Mouse (Mus musculus) lung, postnatal 14 days (tissue): Measurements from ENCODE around the gene Traf4.
A peak's percentile ranks its signal among the peaks of the same experiment; 100 is the strongest.

Experiments
- DNase-seq: peaks from one replicate; pipeline ENCODE4 v3.0.0; 2021

Gene Traf4

DNA sequence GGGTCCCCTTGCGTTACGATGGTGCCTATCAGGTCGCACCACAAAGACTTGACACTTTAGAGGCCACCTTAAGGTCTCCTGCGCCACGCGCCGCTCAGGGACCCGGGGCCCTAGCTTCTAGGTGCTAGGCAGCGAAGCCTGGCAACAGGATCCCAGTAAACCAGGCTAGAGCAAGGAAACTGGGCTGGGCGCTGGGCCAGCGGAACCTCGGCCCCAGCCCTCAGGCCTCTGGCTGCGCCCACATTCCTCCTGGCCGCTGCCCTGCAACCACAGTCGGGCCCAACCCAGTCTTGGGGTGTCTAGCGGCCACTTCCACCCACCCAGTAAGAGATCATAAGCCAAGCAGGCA lies 346 bp upstream of the Traf4 start:
- peak; percentile 68 for DNase-seq

DNA sequence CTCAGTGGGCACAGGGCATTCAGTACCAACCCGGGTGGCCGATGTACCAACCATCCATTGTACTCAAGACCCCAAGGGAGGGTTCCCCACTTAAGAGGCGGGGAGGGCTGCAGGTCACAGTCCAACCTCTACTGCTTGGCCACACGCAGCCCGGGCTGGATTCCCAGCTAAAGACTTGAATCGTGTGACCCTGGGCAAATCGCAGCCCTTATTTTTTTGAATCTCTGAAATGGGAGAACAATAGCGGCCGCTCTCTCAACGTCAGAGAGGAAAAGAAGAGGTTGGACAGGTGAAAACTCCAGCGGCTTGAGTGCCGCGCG lies 825 bp downstream of the Traf4 start:
- no peak for DNase-seq

DNA sequence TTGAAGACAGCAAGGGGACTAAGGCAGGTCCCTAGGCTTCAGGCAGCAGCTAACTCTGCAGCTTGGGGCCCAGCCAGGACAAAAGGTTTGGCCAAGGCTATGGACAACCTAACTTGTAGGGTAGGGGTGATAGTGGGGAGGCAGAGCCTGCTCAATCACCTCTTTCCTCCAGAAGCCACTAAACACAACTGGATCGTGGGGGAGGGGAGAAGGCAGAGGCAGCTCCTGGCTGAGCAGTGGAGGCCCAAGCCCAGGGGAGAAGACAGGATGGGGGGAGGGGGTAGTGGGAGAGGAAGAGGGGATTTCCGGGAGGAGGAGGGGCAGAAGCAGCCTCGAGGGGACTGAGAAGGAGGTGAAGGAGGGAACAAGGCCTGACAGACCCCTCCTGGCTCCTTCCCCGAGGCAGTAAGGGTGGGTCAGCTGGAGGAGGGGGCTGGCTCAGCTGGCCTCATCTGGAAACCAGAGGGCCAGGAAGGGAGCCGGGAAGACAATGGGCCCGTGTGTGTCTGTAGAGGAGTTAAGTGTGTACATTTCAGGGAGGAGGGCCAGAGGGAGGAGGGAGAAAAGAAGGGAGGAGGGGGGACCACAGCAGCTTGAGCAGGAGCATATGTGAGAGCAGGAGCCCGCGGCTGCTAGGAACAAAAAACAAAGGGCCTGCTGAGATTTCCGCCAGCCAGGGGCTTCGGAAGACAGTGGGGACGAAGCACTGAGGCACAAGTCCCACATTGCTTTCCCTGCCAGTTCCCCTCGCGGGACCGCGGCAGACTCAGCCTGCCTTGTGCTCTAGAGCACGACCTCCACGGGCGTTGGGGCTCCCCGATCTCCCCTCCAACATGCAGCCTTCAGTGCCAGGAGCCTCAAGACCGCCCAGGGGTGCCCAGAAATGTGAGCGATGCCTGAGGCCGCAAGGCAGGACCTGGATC lies 1.4 kb downstream of the Traf4 start:
- DNase-seq = peak; percentile 36

DNA sequence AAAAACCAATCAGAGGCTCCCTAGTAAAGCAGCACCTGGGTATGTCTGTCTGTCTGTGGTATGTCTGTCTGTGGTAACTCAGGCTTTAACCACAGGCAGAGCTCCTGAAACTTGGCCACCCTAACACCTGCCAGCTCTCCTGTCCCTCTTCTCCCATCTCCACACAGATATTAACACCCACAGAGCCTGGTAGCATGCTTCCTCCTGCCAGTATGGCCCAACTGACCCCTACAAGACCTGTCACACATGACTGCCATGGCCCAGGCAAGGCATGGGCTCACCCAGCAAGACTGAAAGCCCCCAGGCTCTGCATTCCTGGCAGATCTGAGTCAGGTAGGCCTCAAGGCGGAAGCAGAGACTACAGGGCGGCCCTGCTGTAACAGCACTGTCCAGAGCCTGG lies 2.3 kb downstream of the Traf4 start:
- DNase-seq = no peak

DNA sequence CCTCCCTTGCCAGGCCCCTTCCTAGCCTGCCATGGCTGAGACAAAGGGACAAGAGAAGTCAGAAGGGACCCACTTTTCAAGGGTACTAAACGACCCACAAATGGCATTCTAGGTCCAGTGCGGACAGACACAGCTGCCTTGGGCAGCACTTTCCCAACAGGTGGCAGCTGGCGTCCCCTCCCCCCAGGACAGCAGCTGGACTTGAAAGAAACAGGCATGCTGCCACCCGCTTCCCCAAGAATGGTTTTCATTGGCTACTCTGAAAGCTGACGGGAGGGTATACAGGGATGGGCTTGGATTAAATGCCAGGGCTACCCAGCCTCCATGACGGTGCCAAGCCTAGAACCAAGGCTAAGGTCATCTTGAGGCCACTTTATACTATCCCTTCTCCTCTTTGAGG lies 2.9 kb downstream of the Traf4 start:
- DNase-seq = no peak

DNA sequence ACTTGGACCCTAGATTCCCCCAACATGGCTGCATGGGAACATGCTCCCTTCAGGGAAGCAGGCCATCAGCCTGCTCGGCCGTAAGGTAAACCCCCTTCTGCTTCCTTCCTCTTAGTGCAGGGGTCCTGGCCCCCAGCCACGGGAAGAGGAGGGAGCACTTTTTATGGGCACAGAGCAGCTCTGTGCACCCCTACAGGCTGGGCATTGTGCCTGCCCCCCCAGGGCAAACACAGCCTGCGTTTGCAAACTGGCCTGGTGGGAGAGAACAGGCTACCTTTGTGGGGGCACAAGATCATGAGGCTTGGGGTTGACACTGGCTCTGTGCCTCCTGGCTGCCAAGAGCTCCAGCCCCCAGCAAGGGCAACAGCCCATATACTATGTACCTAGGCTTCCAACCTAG lies 3.4 kb downstream of the Traf4 start:
- no peak for DNase-seq

DNA sequence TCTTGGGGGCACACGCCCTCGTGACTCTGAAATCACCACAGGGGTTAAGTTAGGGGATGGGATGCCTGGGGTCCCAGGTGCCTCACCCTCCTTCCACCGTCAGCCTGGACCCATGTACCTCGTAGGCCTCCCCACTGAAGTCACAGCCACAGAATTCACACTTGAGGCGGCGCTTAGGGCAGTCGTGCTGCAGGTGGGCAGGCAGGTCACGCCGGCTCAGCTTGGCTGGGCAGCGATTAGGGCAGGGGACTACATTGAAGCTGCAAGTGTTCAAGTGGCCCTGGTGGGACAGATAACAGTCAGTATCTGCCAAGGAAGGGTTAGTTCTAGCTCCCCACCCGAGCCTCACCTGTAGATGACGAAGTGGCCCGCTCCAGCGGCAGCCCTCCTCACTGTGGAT lies 4.2 kb downstream of the Traf4 start:
- no peak for DNase-seq

DNA sequence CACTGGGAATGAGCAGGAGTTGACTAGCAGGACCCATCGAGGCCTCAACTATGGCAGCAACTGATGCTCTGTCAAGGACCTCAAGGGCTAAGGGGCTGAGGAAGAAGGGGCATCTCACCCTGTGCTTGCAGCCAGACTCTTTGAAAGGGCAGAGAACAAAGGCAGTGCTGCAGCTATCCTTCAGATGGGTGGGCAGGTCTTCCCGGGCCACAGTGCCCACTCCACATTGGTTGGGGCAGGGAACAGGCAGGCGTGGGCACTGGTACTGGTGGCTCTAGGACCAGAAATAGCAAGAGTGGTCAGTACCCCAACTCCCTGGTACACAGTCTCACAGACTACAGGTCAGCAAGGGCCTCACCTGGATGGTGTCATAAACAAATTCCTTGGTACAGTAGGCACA lies 4.7 kb downstream of the Traf4 start:
- DNase-seq = no peak

DNA sequence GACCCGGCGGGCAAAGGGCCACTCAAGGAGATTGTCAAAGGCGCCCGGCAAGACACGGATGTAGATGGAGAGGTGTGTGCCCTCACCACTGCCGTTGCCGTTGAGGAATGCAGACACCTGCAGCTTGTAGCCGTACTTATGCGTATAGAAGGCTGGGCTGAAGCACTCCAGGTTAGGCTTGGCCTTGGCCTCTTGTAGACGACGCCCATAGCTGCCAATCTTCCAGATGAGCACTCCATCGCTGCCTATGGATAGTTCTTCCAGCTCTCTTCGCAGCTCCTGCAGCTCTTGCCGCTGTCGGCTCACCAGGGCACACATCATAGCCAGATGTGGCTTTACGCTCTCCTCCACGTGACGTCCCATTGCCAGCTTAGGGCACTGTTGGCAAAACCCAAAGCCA lies 5.2 kb downstream of the Traf4 start:
- DNase-seq = no peak

DNA sequence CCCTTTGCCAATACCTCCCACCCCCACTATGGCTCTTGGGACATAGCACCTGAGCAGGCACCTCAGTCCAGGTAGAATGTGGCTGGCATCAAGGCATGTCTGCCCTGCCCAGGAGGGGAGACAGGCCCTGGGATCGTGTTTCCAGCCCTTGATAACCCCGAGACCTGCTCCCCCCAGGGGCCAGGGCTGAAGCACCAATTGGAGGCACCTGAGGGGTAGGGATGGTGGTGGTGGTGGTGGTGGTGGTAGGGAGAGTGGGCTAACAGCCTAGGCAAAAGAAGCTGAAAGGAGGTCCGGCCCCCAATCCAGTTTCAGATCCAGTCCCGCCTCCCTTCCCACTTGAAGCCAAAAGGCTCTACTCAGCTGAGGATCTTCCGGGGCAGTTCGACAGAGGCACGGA lies 5.8 kb downstream of the Traf4 start:
- no peak for DNase-seq

DNA sequence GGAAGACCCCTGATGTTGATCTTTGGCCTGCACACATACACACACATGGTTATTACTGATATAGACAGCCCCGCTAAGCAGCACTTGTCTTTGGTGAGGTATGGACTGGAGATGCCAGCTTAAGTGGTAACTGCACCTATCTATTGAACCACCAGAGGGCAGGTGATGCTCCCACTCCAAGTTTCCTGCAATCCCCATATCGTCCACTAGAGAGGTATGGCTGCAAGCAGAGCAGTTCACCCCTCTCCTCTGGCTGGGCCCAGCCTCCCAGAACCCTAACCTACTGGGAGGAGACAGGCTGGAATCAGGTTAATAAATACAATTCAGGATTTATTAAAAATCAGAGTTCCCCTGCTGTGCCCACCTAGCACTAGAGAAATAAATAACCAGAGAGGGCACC lies 6.3 kb downstream of the Traf4 start:
- peak; percentile 86 for DNase-seq

DNA sequence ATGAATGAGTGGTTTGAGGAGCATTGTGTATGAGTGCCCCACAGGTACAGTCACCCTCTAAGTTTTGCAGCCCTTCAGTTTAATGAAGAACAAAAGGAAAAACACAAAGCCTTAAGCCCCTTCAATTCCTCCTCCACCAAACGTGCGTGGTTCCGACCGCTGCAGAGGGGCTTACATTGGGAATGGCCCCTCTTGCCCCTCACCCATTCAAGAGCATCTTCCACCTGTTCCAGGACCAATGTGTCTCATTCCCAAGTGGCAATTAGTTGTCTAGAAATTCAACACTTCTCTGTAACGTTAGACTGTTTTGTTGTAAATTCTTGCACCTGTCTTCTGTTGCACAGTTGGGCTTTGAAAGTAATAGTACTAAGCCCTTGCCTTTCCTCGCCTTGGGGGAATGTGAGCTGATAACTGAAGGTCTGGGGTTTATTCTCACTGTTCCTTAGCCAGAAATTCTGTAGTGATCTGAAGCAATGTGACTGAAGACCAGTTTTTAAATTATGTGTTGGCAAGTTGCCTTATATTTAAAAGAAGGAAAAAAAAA lies 9.2 kb downstream of the Traf4 start:
- no peak for DNase-seq

DNA sequence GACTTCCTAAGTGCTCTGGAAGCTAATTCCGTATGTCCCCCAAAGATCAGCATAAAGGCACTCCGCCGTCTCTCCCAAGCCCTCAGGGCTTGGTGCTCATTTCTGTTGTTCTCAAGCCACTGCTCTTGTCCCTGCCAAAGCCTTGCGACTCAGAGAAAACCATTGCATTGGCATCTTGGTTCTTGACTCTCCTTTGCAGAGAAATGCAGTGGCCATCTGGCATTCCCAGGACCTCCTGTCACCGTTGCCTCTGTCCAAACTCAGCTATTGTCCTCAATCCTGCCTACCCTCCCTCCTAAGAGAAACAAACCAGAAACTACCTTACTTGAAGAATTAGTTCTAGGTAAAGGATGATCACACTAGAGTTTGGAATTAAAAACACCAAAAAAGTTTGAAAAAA lies 9.7 kb downstream of the Traf4 start:
- no peak for DNase-seq

DNA sequence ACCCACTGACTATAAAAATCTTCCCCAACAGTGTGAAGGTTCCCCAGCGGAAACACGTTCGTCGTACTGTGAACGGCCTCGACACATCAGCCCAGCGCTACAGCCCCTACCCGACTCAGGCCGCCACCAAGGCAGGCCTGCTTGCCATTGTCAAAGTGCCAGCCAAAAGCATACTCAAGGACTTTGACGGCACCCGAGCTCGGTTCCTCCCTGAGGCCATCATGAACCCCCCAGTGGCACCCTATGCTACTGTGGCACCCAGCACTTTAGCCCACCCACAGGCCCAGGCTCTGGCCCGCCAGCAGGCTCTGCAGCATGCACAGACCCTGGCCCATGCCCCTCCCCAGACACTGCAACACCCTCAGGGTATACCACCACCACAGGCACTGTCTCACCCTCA lies 11.6 kb downstream of the Traf4 start:
- DNase-seq = no peak

DNA sequence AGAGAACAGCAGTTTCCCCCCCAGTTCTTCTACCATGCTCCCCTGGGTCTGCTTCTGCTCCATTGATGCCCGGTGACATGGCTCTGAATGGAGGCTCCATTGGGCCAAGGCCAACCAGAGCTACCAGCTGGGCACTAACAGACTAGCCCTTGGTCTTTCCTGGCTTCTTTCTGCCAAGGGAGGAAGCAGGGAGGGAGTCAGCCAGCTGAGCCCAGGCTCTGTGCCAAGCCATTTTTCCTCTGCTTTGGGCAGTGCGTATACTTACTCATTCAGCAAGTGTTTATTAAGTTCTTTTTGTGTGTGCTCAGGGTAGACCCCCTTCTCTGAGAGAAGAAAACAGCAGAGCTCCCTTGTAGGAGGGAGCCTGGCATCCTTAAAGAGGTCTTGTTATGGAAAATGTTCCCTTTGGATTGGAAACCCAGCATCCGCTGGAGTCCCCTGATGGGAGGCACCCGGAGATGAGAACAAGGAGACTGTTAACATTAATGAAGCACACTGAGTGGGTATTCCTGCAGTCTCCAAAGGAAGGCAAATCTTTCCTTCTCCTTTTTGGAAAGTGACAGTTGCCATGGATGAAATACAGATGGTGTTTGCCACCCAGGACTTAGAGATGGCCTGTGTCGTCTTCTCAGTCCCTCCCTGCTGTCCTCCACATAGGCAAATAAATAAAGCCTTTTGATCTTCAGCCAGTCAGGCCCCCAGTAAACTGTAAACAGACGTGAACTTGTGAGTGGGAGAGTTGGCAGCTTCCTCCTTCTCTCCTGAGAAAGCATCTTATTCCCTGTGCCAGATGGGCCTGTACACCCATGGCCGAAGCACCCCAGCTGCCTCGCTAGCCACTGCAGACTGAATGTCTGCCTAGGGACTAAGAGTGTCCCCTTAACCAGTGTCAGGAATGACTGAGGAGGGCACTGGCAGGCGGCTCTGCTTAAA lies 12.8 kb downstream of the Traf4 start:
- DNase-seq = peak; percentile 81

DNA sequence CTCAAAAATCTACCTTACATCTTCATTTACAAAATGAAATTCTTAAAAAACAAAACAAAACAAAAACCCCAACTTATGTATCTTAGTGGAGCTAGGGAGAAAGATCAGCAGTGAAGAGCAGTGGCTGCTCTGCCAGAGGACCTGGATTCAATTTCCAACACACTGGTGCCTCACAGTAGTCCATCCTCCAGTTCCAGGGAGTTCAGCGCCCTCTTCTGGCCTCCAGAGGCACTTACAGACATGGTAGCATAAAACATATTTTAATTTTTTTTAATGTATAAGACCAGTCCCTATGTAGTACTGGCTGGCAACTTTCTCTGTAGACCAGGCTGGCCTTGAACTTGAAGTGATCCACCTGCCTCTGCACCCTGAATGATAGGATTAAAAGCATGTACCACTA lies 14.2 kb downstream of the Traf4 start:
- DNase-seq = peak; percentile 41

DNA sequence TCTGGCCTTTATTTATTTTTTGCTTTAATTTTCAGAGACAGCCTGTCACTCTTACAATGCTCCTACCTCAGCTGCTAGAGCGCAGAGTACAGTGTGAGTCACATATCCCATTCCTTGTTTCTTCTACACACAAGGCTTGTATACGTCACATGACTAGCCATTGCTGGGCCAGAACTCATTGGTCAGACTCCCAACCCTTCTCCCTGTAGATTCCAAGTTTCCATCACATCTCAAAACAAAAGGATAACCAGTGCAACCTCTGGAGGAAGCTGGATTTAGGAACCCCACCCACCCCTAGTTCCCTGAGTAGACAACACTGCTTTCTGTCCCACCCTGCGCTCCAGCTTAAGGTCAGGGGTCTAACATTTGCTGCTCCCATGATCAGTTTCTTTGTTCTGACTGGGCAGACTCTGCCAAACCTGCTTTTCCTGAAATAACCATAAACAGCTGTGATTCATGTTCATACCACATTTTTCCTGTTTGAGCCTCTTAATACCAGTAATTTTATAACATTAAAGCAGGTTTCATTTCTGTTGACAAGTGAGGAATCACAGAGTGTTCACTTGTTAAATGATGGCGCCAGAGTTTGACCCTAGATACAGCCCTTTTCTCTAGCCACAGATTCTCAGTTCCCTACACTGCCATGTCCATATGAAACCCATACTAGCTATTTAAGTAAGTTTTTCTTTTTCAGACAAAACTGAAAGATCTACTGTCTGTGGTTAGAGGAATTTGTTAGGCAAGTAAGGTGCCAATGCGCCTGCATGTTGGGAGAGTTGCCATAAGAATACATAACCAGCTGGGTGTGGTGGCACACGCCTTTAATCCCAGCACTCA lies 18.5 kb downstream of the Traf4 start:
- DNase-seq = no peak

DNA sequence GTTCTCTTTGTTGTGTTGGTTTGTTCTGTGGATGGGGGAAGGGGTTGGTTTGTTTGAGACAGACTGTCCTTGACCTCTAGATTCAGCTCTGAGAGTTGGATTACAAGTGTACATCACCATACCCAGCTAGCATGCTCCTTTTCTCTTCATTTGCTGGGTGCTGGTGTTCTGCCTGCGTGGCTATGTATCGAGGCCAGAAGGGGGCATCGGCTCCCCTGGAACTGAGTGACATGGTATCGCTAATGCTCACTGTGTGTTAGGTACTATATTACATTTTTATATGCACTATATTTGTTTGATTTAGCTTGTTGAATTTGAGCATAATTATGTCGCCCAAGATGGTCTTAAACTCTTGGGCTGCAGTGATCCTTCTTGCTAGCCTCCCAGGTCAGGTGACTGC lies 19.2 kb downstream of the Traf4 start:
- DNase-seq = no peak

DNA sequence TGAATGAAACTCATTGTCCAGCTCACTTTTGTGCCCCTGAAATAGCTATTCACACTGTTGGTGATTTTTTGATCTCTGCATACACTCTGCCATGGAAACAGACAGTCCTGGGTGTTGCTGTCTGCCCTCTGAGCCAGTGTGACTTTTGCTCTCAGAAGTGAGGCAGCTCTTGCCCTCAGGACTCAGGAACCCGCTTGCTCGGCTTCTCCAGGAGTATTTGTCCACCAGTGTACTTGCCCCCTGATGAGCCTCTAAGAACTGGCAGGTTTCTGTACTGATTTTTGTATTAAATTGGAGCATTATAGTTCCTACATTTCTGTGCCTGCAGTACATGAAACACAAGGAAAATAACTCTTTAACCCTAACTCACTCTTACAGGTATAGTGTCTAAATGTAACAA lies 21.9 kb downstream of the Traf4 start:
- no peak for DNase-seq

DNA sequence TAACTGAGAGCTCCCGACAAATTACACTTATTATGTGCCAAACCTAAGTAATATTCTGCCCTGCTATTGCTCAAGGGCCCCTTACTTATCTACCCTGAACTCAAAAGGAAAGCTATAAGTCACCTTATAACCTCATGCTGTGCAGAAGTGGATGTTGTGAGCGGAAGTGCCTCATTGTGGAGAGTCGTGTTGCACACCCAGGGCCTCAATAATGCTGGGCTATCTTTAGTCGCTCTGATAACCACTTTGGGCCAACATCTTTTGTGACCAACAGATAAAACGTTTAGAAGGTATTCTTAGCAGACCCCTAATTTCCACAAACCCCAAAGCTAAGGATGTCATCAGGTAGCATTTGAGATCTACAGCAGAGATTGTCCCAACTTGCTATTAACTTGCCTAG lies 24.7 kb downstream of the Traf4 start:
- no peak for DNase-seq

DNA sequence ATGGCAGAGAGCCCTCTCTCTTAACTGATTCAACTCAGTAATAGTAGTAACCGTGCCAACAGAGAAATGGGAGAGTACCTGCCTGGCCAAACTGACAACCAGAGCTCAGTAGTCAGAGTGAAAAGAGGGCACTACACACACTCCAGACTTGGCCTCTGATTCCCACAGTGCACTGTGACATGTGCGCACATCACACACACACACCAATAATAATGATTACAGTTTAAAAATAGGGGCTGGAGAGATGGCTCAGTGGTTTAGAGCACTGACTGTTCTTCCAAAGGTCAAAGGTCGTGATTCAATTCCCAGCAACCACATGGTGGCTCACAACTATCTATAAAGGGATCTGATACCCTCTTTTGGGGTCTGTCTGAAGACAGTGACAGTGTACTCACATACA lies 27.4 kb downstream of the Traf4 start:
- no peak for DNase-seq

DNA sequence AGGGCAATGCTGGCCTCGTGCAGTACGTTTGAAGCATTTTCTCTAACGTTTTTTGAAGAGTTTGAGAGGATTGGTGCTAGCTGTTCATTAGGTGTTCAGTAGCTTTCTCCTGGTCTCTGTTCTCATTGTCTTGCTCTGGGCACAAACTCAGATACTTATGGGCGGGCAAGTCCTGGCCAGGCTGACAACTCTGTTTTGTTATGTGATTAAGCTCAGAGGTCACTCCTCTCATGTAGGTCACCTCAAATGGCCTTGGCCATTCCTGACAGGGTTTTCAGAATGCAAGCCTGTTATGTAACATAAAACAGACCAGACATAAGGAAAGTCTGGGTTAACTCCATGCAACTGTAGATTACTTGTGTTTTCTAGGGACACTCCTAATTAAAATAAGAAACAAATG lies 27.8 kb downstream of the Traf4 start:
- DNase-seq = no peak

DNA sequence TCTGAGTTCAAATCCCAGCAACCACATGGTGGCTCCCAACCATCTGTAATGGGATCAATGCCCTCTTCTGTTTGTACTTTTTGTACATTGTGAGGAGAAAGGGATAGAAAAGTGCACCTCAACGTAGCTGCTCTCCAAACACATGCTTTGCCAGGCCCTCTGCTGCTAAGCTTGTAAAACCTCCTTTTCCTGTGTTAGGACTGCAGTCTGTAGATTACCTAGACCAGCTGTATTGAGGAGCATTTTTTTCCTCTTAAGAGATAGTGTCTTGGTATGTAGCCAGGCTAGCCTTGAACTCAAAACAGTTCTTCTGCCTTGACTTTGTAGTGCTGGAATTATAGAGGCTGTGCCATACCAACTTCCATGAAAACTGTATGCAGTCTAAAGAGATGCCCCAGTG lies 29.3 kb downstream of the Traf4 start:
- no peak for DNase-seq
